Mouse (Mus musculus) hindbrain, embryonic 10.5 days (tissue): ENCODE results near the gene Gm12695. TPM values are rescaled to one million over a fixed set of nuclear protein-coding genes. Genes with fewer than 3 reads are reported as not detected.
A peak's percentile ranks its signal among the peaks of the same experiment; 100 is the strongest.

Experiments used
- DNase-seq: peaks from one replicate; pipeline ENCODE4 v3.0.0-alpha.2; 2017; ENCODE audit warnings: low spot score
- H3K27ac ChIP-seq: fragments of 300-500 bp; sonication (generic); 2 replicates; pipeline ENCODE4 v1.5.1; 2016; ENCODE audit warnings: mild to moderate bottlenecking, moderate library complexity
- H3K27me3 ChIP-seq: fragments of 300-500 bp; sonication (generic); 2 replicates; pipeline ENCODE4 v1.6.1; 2016; ENCODE audit warnings: mild to moderate bottlenecking; ENCODE audit not compliant: poor library complexity, insufficient read depth, severe bottlenecking
- H3K36me3 ChIP-seq: fragments of 300-500 bp; sonication (generic); 2 replicates; pipeline ENCODE4 v1.6.1; 2016; ENCODE audit warnings: mild to moderate bottlenecking, moderate library complexity
- H3K4me1 ChIP-seq: fragments of 300-500 bp; sonication (generic); replicated peaks from 2 replicates; pipeline ENCODE4 v1.6.1; 2016; ENCODE audit warnings: mild to moderate bottlenecking
- H3K4me3 ChIP-seq: fragments of 300-500 bp; sonication (generic); 2 replicates; pipeline ENCODE4 v1.5.1; 2016; ENCODE audit warnings: mild to moderate bottlenecking, moderate library complexity
- H3K9me3 ChIP-seq: fragments of 300-500 bp; sonication (generic); 2 replicates; pipeline ENCODE4 v1.6.1; 2016; ENCODE audit warnings: mild to moderate bottlenecking, moderate library complexity
- WGBS: fragments of 180-500 bp; shearing (Covaris S2); methylation state at CpG from one replicate; pipeline ENCODE4 v1.1.7; 2016; 5-methylcytosine and 5-hydroxymethylcytosine counted together
- polyA plus RNA-seq: library from polyadenylated mRNA; unstranded; fragments of >200 nt; fragmentation: Nextera tagmentation; extraction: Ambion mirVana; gene quantifications from 2 replicates; pipeline ENCODE4 v1.2.1, GENCODE M21; 2016

The Gm12695 gene
- not detected in 2 replicates for polyA plus RNA-seq

DNA sequence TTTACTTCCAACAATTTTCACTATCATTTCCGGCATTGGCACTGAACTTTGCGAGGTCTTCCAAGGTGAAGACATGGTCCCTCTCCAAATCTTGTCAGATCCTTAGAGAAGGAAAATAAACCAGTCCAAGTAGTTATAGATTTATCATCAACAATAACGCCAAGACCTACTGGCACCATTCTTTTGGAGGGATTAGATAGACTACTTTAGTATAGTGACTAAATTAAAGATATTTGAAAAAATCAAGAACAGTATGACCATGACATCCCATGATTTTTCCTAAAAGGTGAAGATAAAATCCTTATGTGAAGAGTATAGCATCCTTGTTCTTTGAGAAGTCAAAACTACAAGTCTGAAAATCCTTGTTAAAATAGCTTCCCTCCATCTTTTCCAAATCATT, at the start of gene Gm12695:
TSS of gene Gm12695 (minus strand) at position 101 of the 400 bp plus-strand sequence.
- no peaks in the 10 kb centered on the region for H3K9me3 ChIP-seq
- no peak within 1 kb of the TSS for H3K27ac ChIP-seq
- no peaks in the 10 kb centered on the region for H3K27me3 ChIP-seq
- WGBS: 92% methylated on average over 3 of the region's 3 CpGs
- H3K36me3 ChIP-seq: no peaks in the 10 kb centered on the region
- H3K4me3 ChIP-seq: no peak within 1 kb of the TSS
- no peak for DNase-seq
- H3K4me1 ChIP-seq: 0 out of 2 replicates have a peak, but pooled peaks cover 5% of the 10 kb centered on the region

DNA sequence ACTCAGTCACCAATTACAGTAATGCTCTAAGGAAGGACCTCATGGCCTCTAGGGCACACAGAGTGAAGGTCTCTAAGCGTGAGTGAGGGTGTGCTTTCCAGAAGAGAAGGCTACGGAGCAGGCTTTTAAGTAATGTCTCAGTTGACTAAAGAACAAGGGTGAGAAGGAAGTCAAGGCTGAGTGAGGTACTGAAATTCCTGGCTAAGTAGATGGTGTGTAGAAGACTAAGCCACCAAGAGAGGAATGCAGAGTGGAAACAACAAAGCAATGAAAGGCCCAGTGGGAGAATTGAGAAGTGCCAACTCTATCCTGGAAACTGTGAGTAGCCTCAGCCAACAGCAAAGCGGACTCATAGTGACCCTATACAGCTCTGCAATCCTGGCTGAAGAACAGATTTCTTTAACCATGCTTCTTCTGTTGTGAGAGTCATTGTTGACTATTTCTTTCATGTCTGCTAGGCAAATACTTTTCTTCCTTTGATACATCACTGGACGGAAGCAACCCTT, 40.6 kb upstream of the Gm12695 start:
- H3K4me1 ChIP-seq: no peaks in the 10 kb centered on the region
- no peak overlapping the region for H3K4me3 ChIP-seq
- H3K27me3 ChIP-seq: no peaks in the 10 kb centered on the region
- DNase-seq: no peak
- no peaks in the 10 kb centered on the region for H3K9me3 ChIP-seq
- no peaks in the 10 kb centered on the region for H3K36me3 ChIP-seq
- WGBS: 85% methylated on average over 4 of the region's 4 CpGs
- H3K27ac ChIP-seq: no peak overlapping the region

DNA sequence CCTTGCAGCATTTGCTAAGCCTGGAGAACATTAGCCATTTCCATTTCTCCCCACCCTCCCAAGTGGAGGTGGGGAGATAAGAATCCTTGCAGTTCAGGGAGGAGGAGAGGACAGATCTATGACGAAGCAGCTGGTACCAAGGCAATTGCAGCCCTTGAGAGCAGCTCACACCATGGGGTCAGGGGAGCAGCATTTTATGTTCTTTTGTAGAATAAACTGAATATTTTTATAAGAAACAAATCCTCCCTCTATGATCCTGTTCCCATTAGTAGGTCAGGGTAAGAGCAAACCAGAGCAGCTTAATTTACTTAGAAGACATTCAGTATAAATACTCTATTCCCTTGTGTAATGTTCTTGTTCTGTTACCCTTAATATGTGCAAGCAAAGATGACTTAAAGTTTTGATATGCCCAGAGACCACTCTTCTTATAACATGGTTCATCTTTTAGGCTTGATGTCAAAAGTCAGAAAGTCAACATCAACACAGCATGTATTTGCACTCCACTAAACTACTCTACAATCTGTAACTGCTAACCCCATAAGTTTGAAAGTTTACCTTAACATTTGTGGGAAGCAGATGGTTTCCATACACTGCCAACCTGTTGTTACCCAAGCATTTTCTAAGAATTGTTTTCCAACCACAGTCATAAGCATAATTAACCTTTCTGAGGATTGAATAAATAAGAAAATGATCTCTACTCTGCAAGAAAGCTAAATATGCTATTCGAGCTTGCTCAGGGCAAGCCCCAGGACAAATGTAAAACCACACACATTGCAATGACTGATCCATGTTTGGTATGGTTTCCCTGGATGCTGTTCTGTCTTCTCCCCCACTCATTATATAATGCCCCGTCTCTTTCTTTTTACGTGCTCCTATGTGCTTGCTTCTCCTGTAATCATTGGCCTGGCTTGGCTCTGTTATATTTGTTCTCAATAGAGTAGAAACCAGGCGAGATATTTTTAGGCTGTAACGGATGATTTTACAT, 22.1 kb upstream of the Gm12695 start:
- H3K4me3 ChIP-seq: no peak overlapping the region
- no peaks in the 10 kb centered on the region for H3K4me1 ChIP-seq
- H3K27me3 ChIP-seq: no peaks in the 10 kb centered on the region
- 85% methylated on average over 6 of the region's 6 CpGs for WGBS
- H3K36me3 ChIP-seq: no peaks in the 10 kb centered on the region
- H3K27ac ChIP-seq: no peak overlapping the region
- DNase-seq: no peak
- H3K9me3 ChIP-seq: no peaks in the 10 kb centered on the region

DNA sequence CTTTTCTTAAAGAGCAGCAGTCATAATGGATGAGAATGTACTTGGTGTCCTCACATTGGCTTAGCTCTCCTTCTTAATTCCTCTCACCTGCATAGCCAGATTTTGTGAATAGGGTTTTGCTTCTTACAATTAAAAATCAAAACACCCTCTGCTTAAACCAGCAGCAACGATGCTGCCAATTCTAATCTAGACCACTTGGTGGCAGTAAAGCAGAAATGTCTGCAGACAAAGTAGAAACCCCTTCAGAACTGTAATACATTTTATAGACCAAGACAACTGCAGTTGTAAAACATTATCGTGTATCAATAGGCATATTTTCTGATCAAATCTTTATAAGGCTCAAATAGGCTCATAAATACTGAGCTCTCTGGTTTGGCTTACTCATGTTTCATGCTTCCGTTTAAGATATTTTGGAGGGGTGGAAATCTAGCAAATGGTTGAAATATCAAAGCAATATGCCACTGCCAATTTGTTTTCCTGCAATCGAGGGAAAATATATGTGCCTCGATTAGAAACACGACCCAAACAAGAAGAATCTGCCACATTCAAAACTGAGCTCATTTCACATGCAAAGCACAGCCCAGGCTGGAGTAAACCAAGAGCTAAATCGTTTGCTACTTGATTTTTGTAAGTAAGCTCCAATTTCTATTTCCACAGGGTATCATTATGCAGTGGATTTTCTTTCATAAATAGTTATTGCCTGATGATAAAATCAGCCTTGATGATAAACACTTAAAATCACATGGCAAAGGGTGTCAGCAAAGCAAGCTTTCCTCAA, 14.6 kb upstream of the Gm12695 start:
- Histone ChIP-seq H3K36me3 (no peaks in the 10 kb centered on the region), H3K27ac (no peak overlapping the region), H3K9me3 (no peaks in the 10 kb centered on the region), H3K4me3 (no peak overlapping the region), H3K27me3 (no peaks in the 10 kb centered on the region), H3K4me1 (no peaks in the 10 kb centered on the region)
- WGBS: 52% methylated on average over 7 of the region's 7 CpGs
- DNase-seq: no peak

DNA sequence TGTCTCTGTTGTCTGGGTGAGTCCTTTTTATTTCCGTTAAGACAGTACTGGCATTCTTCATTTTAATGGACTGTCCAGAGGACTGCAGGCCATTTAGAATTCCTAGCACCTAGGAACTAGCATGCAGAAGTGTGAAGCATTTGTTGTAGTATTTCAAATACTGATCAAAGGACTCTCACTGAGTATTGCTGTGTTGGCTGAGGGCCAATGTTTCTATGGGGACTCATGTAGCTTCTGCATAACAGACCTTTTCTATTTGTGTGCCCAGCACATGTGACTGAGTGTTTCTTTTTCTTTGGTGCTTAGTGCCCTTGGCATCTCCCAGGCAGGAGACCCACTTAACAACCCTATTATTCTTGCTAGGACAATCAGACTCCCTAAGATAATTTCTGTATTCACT, 12.6 kb upstream of the Gm12695 start:
- WGBS: 69% methylated on average over 1 of the region's 1 CpGs
- H3K36me3 ChIP-seq: no peaks in the 10 kb centered on the region
- H3K4me1 ChIP-seq: no peaks in the 10 kb centered on the region
- H3K9me3 ChIP-seq: no peaks in the 10 kb centered on the region
- no peak overlapping the region for H3K4me3 ChIP-seq
- H3K27ac ChIP-seq: no peak overlapping the region
- DNase-seq: no peak
- no peaks in the 10 kb centered on the region for H3K27me3 ChIP-seq

DNA sequence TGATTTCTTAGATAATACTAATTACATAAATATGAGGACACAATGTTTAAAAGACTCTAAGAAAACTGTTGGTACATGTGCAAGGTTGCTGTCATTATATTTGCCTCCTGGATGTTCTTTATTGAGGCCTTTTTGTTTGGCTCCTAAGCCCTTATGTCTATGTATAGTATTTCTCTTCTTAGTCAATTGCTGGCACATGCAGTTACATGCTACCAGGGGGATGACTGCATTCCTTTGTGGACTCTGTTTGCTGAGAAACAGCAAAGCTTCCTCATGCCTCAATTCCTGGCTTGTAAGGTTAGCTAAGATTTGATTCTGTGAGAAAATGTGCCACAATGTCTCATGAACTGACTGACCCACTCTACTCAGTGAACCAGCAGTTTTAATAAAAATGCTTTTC, 6.3 kb upstream of the Gm12695 start:
- Histone ChIP-seq H3K9me3 (no peaks in the 10 kb centered on the region), H3K27me3 (no peaks in the 10 kb centered on the region), H3K36me3 (no peaks in the 10 kb centered on the region), H3K4me1 (0 out of 2 replicates have a peak, but pooled peaks cover 5% of the 10 kb centered on the region), H3K27ac (no peak overlapping the region), H3K4me3 (no peak overlapping the region)
- DNase-seq: no peak

DNA sequence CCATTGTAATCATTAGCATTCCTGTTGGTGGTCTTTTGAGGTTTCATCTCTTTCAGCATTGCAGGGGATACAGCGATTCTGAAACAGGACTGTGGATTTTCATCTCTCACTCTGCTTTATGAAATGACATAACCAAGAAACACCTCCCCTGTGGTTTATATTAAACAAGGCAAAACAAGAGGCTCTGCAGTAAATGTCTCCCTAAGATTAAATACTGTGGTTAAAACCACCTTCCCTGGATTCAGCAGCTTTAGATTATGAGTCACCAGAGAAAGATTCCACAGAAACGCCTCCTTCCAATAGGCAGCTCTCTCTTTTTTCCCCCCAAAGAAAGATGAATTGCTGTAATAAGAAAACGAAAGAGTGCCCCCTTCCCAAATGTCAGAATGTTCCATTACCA, 4.9 kb upstream of the Gm12695 start:
- WGBS: 72% methylated on average over 3 of the region's 3 CpGs
- Histone ChIP-seq H3K27me3 (no peaks in the 10 kb centered on the region), H3K4me1 (0 out of 2 replicates have a peak, but pooled peaks cover 5% of the 10 kb centered on the region)

DNA sequence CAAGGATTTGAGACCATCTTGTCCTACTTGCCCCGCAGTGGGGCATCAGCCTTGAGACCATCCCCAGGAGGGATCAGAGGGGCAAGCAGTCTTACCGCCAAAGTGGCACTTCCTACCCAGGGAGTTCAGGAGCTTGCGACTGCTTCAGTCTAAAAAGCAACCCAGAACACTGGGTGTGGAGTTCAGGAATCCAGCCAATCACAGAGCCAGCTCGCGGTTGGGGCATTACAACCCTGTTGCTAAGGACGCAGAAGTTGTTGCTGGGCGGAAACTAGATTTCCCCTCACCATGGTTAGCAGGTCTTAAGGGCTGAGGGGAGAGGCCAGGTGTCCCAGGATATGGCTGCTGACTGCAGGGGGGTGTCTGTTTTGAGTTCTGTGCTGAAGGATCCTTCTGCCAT, 1.6 kb upstream of the Gm12695 start:
- H3K4me1 ChIP-seq: 0 out of 2 replicates have a peak, but pooled peaks cover 5% of the 10 kb centered on the region
- no peak overlapping the region for H3K4me3 ChIP-seq
- DNase-seq: peak; percentile 6
- no peaks in the 10 kb centered on the region for H3K9me3 ChIP-seq
- 16% methylated on average over 7 of the region's 7 CpGs for WGBS
- no peak overlapping the region for H3K27ac ChIP-seq
- H3K27me3 ChIP-seq: no peaks in the 10 kb centered on the region
- no peaks in the 10 kb centered on the region for H3K36me3 ChIP-seq

More for the DNA sequence above, 4.9 kb upstream of the Gm12695 start:
- no peak overlapping the region for H3K4me3 ChIP-seq
- DNase-seq: no peak
- H3K9me3 ChIP-seq: no peaks in the 10 kb centered on the region
- no peaks in the 10 kb centered on the region for H3K36me3 ChIP-seq
- no peak overlapping the region for H3K27ac ChIP-seq

DNA sequence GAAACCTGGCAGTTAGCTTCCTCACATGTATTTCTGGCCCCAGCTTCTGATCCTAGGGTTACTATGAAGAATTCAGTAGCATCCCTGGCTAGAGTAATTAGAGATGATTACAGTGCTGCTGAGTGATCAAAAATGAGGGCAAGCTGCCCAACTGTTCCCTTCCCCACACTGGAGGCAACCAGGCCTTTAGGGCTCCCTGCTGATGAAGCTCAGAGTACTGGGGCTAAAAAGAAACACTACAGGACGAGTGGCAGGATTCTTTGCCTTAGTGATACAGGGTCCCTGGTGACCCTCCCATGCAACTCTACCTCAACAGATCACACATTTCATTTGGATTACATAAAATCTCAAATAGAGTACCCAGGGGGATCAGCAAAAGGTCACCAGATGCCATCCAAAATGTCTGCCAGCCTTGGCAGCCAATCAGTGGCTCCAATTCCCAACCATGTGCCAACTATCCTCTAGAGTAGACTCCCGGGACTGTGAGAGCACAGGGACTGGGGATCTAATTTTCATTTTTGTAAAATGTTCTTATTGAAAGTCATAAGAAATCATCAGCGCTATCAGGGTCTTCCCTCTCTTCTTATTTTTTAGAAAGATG, 11.9 kb downstream of the Gm12695 start:
- WGBS: 71% methylated on average over 3 of the region's 3 CpGs
- DNase-seq: no peak
- Histone ChIP-seq H3K4me3 (no peak overlapping the region), H3K36me3 (no peaks in the 10 kb centered on the region), H3K27ac (no peak overlapping the region), H3K4me1 (no peaks in the 10 kb centered on the region), H3K9me3 (no peaks in the 10 kb centered on the region), H3K27me3 (no peaks in the 10 kb centered on the region)

DNA sequence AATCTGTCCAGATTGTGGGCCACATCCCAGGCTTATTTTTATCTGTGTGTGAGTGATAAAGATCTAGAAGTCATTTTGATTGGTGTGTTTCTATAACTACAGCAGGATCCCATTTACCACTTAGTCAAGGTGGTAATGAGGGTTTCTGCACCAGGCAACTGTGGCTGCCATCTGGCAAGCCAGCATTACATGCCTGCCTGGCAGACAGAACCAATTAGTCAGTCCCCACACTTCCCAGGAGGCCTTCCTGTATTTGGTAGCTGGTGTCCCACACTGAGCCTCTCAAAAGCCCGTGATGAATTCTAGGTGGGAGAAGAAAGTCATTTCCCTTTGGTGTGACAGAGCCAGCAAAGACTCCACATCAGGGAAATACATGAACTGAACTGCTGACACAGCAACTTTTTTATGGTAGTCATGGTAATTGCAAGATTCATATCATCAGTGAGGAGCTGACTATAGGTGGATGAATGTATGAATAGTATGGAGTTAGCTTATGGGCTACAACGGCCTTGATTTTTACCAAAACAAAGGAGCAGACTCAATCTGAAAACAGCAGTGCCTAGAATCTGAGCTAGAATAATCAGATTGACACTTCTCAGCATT, 18.5 kb downstream of the Gm12695 start:
- WGBS: 66% methylated on average over 2 of the region's 2 CpGs
- H3K36me3 ChIP-seq: no peaks in the 10 kb centered on the region
- no peaks in the 10 kb centered on the region for H3K9me3 ChIP-seq
- H3K27me3 ChIP-seq: no peaks in the 10 kb centered on the region
- no peak overlapping the region for H3K27ac ChIP-seq
- no peak for DNase-seq
- no peak overlapping the region for H3K4me3 ChIP-seq
- no peaks in the 10 kb centered on the region for H3K4me1 ChIP-seq

DNA sequence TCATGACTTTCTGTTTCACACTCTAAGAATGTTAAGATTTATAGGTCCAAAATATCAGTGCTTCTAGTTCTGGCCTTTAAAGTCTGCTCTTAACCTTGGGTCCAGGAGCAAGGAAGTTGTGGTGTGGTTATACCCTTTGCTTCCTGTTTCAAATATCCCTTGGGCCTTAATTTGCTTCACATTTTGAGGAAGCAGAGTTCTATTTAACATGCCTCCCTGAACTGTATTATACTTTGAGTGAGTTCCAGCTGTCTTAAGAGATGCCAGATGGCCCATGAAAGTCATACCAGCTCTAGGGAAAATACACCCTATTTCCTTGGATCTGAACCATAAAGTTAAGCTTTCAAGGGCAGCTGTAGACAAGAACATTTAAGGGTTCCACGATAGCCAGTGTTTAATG, 33.0 kb downstream of the Gm12695 start:
- Histone ChIP-seq H3K36me3 (no peaks in the 10 kb centered on the region), H3K27ac (no peak overlapping the region), H3K4me3 (no peak overlapping the region), H3K4me1 (no peaks in the 10 kb centered on the region), H3K9me3 (no peaks in the 10 kb centered on the region), H3K27me3 (no peaks in the 10 kb centered on the region)
- DNase-seq: no peak
- 83% methylated on average over 1 of the region's 1 CpGs for WGBS

DNA sequence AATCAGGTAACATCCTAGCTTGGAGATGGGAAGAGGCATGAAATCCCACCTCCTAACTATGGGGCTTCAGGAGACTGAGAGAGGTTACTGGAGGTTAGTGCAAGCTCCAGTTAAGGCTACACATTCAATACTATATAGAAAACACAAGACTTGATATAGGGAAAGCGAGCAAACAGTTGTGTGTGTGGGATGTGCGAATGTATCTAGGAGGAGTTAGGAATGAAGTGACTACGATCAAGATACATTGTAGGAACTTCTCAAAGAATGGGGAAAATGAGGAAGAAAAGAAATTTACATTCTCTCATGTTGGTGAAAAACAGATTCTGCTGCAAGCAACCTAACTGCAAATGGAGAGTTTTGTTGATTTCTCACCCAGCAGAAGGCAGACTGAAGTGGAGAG, 44.5 kb downstream of the Gm12695 start:
- no peak overlapping the region for H3K4me3 ChIP-seq
- H3K9me3 ChIP-seq: no peaks in the 10 kb centered on the region
- H3K36me3 ChIP-seq: no peaks in the 10 kb centered on the region
- no peak for DNase-seq
- H3K27me3 ChIP-seq: no peaks in the 10 kb centered on the region
- 93% methylated on average over 3 of the region's 3 CpGs for WGBS
- no peak overlapping the region for H3K27ac ChIP-seq
- H3K4me1 ChIP-seq: no peaks in the 10 kb centered on the region
